Mouse (Mus musculus) retina, postnatal 1 day (tissue): ENCODE data around the gene Ift88.

ENCODE experiments used
- DNase-seq: peaks from one replicate; pipeline ENCODE4 v3.0.0-alpha.2; 2012

Ift88 gene

DNA sequence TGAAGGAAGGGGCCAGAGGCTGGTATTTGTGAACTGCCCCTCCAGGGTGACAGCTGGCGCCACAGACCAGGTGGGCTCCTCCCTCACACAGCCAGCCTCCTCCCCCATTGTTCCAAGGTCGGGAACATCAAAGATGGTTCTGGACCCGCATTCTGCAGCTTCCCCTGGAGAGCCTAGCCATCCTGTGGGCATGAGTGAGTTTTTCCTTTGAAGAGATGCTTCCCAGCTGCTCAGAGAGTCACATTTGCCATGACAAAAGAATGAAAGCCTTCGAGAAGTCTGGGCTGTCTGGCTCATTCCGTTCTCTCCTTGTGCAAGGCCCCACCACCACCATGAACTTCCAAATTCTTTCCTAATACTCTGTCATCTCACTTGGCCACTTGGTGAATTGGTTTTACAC lies 110.5 kb downstream of the Ift88 start:
- peak; percentile 16 for DNase-seq

GRCm38 (mm10) chr14:57534961-57535360 lies 111.1 kb downstream of the Ift88 start:
- DNase-seq, result peak; percentile 35

GRCm38 (mm10) chr14:57535646-57536045 lies 111.8 kb downstream of the Ift88 start:
- DNase-seq, result peak; percentile 53

GRCm38 (mm10) chr14:57536820-57537219 lies 113.0 kb downstream of the Ift88 start:
- DNase-seq, result no peak

DNA sequence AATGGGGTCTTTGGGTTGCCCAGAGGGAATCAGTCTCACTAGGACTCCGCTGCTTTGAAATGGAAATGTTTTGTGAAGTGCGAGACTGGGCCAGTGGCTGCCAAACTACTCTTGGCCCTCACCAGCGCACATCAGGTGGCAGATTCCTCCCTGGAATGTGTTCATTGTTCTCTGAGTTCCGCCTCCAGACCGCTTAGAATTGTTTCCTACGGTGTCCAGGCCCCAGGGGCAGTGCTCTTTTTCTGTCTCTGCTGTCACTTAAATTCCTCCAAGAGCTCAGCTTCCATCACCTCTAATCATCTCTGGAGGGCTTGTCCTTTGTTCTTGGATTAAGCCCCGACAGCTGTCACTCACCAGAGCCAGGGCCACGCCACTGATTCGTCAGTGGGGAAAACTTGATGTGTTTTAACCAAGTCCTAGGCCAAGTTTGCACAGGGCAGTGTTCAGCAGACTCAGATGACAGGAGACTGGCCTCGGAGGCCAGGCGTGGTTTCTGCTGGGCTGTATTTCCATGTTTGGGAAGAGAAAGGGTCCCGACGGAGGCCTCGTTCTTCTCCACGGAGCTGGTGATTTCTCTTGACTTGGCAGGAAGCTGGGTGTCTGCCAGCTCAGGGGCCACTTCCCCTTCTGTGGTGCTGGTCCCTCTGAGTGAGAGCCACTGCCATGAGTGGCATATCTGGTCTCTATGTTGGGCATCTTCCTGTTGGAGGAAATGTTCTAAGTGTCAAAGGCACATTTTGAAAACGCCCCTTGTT lies 113.6 kb downstream of the Ift88 start:
- peak; percentile 71 for DNase-seq

DNA sequence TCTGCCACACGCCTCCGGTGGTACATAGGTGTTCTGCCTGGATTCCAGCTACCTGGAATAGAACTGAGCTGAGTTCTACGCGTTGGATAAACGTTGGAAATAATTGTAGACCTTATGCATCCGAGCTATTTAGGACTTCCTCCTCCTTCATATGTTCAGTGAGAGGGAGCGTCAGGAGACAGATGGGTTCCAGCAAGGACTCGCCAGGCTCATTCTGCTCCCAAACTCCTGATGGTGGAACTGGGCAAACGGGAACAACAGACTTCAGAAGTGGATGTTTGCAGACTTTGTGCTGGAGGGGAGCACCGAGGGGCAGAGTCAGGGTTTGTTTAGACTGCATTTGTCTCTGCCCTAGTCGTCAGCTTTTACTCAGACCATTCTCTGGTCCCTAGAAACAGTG lies 116.8 kb downstream of the Ift88 start:
- no peak for DNase-seq

GRCm38 (mm10) chr14:57542231-57542630 lies 118.4 kb downstream of the Ift88 start:
- DNase-seq, result no peak

GRCm38 (mm10) chr14:57543420-57544039 lies 119.7 kb downstream of the Ift88 start:
- no peak for DNase-seq

- no peak for DNase-seq
Observed at GRCm38 (mm10) chr14:57545526-57545925, 121.7 kb downstream of the Ift88 start.

DNA sequence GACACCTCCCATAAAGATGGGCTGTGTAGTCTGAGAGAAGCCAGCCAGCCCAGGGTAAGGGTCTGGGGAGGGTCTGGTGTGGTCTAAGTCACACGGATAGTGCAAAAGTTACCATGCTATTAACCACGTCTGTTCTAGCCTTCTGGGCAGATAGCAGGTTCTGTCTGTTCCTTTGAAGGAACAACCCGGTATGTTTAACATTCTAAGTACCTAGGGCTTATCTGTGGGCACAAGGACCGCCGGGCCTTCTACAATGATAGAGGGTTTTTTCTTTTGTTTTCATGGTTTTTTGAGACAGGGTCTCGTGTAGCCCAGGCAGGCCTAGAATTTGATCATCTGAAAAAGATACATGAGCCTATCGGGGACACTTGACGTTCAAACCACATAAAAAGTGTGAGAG lies 122.3 kb downstream of the Ift88 start:
- DNase-seq, result no peak

GRCm38 (mm10) chr14:57546557-57547021 lies 122.7 kb downstream of the Ift88 start:
- peak; percentile 58 for DNase-seq

DNA sequence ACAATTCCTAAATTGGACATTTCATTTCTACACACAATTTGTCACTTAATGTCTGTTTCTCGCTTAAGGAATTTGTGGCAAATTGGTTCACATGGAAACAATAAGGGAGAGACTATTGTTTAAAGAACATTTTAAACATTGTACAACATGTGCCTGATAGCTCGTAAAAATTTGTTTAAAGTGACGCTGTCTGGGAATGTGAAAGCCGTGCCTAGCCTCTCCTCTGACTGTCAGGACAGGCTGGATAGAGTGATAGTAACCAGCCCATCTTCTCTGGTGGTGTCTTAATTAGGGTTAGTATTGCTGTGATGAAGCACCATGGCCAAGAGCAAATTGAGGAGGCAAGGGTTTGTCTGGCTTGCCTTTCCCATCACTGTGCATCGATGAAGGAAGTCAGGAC lies 123.2 kb downstream of the Ift88 start:
- no peak for DNase-seq

DNA sequence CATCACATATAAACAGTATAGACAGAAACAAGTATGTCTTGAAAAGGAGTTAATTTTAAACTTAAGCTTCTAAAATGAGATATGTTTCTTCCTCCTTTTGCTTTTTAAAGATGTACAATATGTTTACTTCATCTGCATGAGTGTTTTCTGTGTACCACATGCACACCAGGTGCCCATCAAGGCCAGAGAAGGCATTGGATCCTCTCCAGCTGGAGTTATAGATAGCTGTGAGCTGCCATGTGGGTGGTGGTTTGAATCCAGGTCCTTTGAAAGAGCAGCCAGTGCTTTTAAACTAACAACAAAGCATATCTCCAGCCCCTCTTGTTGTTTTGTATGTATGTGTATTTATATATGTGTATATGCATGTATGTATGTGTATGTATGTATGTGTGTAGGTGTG lies 129.1 kb downstream of the Ift88 start:
- DNase-seq, result no peak

GRCm38 (mm10) chr14:57554434-57554833 lies 130.6 kb downstream of the Ift88 start:
- DNase-seq, result no peak

- no peak for DNase-seq
Observed at GRCm38 (mm10) chr14:57555471-57556070, 131.7 kb downstream of the Ift88 start.

GRCm38 (mm10) chr14:57556922-57557321 lies 133.1 kb downstream of the Ift88 start:
- no peak for DNase-seq

DNA sequence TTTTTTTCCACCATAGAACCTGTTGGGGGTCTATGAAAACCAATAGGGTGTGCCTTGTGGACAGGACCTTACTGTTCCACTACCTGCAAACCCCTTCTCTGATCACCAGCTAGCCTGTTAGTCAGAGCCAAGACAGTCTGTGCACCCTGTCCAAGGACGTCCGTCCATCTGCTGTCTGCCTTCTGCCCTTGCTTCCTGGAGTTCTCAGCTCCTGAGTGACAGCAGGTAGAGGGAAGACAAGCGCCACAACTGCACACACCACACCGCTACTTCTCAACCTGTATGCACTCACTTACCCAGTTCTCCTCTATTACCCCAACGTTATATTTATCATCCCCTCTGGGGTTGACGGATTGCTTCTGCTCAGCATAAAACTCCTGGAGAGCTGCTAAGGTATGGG lies 141.8 kb downstream of the Ift88 start:
- no peak for DNase-seq
